Mouse (Mus musculus) myocyte (in vitro differentiated cells): Measurements from ENCODE around the gene Gpc5. TPM values are rescaled to one million over a fixed set of nuclear protein-coding genes. Genes with fewer than 3 reads are reported as not detected.

Experiments
- H3K27me3 ChIP-seq: one replicate; pipeline ENCODE4 v1.6.1; 2011; ENCODE audit not compliant: control insufficient read depth, insufficient read depth, insufficient read length
- H3K36me3 ChIP-seq: one replicate; pipeline ENCODE4 v1.6.1; 2011; ENCODE audit not compliant: control insufficient read depth, insufficient read depth
- H3K4me2 ChIP-seq: one replicate; pipeline ENCODE4 v1.6.1; 2011; ENCODE audit warnings: low read depth, control low read depth
- H3K4me3 ChIP-seq: one replicate; pipeline ENCODE4 v1.5.1; 2011; ENCODE audit warnings: mild to moderate bottlenecking, control low read depth, moderate library complexity
- H3K79me2 ChIP-seq: one replicate; pipeline ENCODE4 v1.6.1; 2011; ENCODE audit not compliant: control insufficient read depth, insufficient read depth
- H3ac ChIP-seq: one replicate; pipeline ENCODE4 v1.6.1; 2011; ENCODE audit not compliant: control insufficient read depth, insufficient read length
- CEBPB ChIP-seq: IDR thresholded peaks from 2 replicates; pipeline ENCODE4 v1.6.1; 2011; ENCODE audit warnings: mild to moderate bottlenecking, moderate library complexity; ENCODE audit not compliant: poor library complexity, insufficient read depth, severe bottlenecking
- E2F4 ChIP-seq: IDR thresholded peaks from one replicate; pipeline ENCODE4 v1.6.1; 2011; ENCODE audit warnings: mild to moderate bottlenecking, control low read depth, moderate library complexity; ENCODE audit not compliant: insufficient read depth
- MAX ChIP-seq: IDR thresholded peaks from one replicate; pipeline ENCODE4 v1.6.1; 2011; ENCODE audit warnings: low read depth, mild to moderate bottlenecking, control low read depth
- MYOD1 ChIP-seq, 3 experiments: IDR thresholded peaks; one replicate each; pipeline ENCODE4 v1.6.1; 2011; ENCODE audit warnings: control low read depth in 2 of 3, low read depth in 2 of 3, mild to moderate bottlenecking in 2 of 3, moderate library complexity in 1 of 3; ENCODE audit not compliant: insufficient read length in 2 of 3, control insufficient read depth in 1 of 3
- MYOG ChIP-seq, 3 experiments: IDR thresholded peaks; one replicate each; pipeline ENCODE4 v1.6.1; 2011; ENCODE audit warnings: control low read depth in 2 of 3, low read depth in 2 of 3, mild to moderate bottlenecking in 2 of 3; ENCODE audit not compliant: insufficient read length in 2 of 3, control insufficient read depth in 1 of 3, insufficient read depth in 1 of 3
- POLR2A ChIP-seq: IDR thresholded peaks from one replicate; pipeline ENCODE4 v1.6.1; 2011; ENCODE audit warnings: low read depth, mild to moderate bottlenecking, control low read depth, moderate library complexity; ENCODE audit not compliant: insufficient read length
- POLR2AphosphoS2 ChIP-seq: IDR thresholded peaks from one replicate; pipeline ENCODE4 v1.6.1; 2011; ENCODE audit warnings: low read depth, control low read depth; ENCODE audit not compliant: insufficient read length
- REST ChIP-seq: IDR thresholded peaks from one replicate; pipeline ENCODE4 v1.6.1; 2011; ENCODE audit warnings: mild to moderate bottlenecking, control low read depth, moderate library complexity; ENCODE audit not compliant: insufficient read depth, insufficient read length
- SRF ChIP-seq: IDR thresholded peaks from one replicate; pipeline ENCODE4 v1.6.1; 2011; ENCODE audit warnings: low read depth; ENCODE audit not compliant: control insufficient read depth, insufficient read length
- TCF12 ChIP-seq: IDR thresholded peaks from one replicate; pipeline ENCODE4 v1.6.1; 2011; ENCODE audit warnings: mild to moderate bottlenecking, control low read depth; ENCODE audit not compliant: poor library complexity, insufficient read depth, severe bottlenecking
- TCF3 ChIP-seq: IDR thresholded peaks from one replicate; pipeline ENCODE4 v1.6.1; 2011; ENCODE audit warnings: low read depth, control low read depth; ENCODE audit not compliant: insufficient read length
- USF1 ChIP-seq: IDR thresholded peaks from one replicate; pipeline ENCODE4 v1.6.1; 2011; ENCODE audit warnings: low read depth, mild to moderate bottlenecking, control low read depth, moderate library complexity
- polyA plus RNA-seq: library from polyadenylated mRNA; unstranded; fragments of >200 nt; fragmentation: generic; extraction: Trizol; gene quantifications from one replicate; pipeline ENCODE4 v1.2.1, GENCODE M21; 2012; ENCODE audit warnings: missing spikeins

The Gpc5 gene
- polyA plus RNA-seq, 1 experiment: not detected

GRCm38 (mm10) chr14:116473378-116474179 lies 1381.6 kb downstream of the Gpc5 start:
- no peak overlapping the region for H3K4me2 ChIP-seq
- no peak overlapping the region for H3K4me3 ChIP-seq
- no peaks in the 10 kb centered on the region for H3K79me2 ChIP-seq
- no peak for TF ChIP-seq SRF
- TF ChIP-seq MYOG (IDR thresholded peaks at IDR 0.05; ENCODE audit: control insufficient read depth in 1 of 3, insufficient read depth in 1 of 3, insufficient read length in 2 of 3, low read depth in 2 of 3): no peak
- TF ChIP-seq CEBPB: no peak
- TF ChIP-seq REST: no peak
- TF ChIP-seq TCF12: no peak
- no peak for TF ChIP-seq POLR2A
- no peak for TF ChIP-seq E2F4
- TF ChIP-seq USF1: no peak
- no peak for TF ChIP-seq MYOD1 (IDR thresholded peaks at IDR 0.05; ENCODE audit: control insufficient read depth in 1 of 3, insufficient read length in 2 of 3, low read depth in 2 of 3)
- TF ChIP-seq POLR2AphosphoS2: no peak
- no peak for TF ChIP-seq TCF3
- TF ChIP-seq MAX: no peak
- no peaks in the 10 kb centered on the region for H3K27me3 ChIP-seq
- H3K36me3 ChIP-seq: no peaks in the 10 kb centered on the region
- no peak overlapping the region for H3ac ChIP-seq

- H3K79me2 ChIP-seq: no peaks in the 10 kb centered on the region
- no peak for TF ChIP-seq TCF12
- TF ChIP-seq REST: no peak
- TF ChIP-seq USF1: no peak
- no peak overlapping the region for H3ac ChIP-seq
- H3K27me3 ChIP-seq: no peaks in the 10 kb centered on the region
- H3K4me3 ChIP-seq: no peak overlapping the region
- no peak overlapping the region for H3K4me2 ChIP-seq
- no peaks in the 10 kb centered on the region for H3K36me3 ChIP-seq
Measured at GRCm38 (mm10) chr14:116494285-116494850, 1402.4 kb downstream of the Gpc5 start.

- no peak overlapping the region for H3K4me3 ChIP-seq
- H3K27me3 ChIP-seq: no peaks in the 10 kb centered on the region
- no peak overlapping the region for H3K4me2 ChIP-seq
- H3ac ChIP-seq: no peak overlapping the region
- TF ChIP-seq REST: no peak
- no peak for TF ChIP-seq MYOG (IDR thresholded peaks at IDR 0.05; ENCODE audit: control insufficient read depth in 1 of 3, insufficient read depth in 1 of 3, insufficient read length in 2 of 3, low read depth in 2 of 3)
- no peak for TF ChIP-seq TCF12
- TF ChIP-seq POLR2AphosphoS2: no peak
- TF ChIP-seq E2F4: no peak
- TF ChIP-seq SRF: no peak
- TF ChIP-seq USF1: no peak
- no peak for TF ChIP-seq TCF3
- TF ChIP-seq MYOD1 (IDR thresholded peaks at IDR 0.05; ENCODE audit: control insufficient read depth in 1 of 3, insufficient read length in 2 of 3, low read depth in 2 of 3): no peak
- TF ChIP-seq CEBPB: no peak
- no peak for TF ChIP-seq MAX
- no peak for TF ChIP-seq POLR2A
- H3K79me2 ChIP-seq: no peaks in the 10 kb centered on the region
- no peaks in the 10 kb centered on the region for H3K36me3 ChIP-seq
Measured at GRCm38 (mm10) chr14:116538216-116538615, 1446.2 kb downstream of the Gpc5 start.

GRCm38 (mm10) chr14:116543746-116544145 lies 1451.7 kb downstream of the Gpc5 start:
- Histone ChIP-seq H3K4me3 (no peak overlapping the region), H3K79me2 (no peaks in the 10 kb centered on the region), H3ac (no peak overlapping the region), H3K36me3 (no peaks in the 10 kb centered on the region), H3K4me2 (no peak overlapping the region), H3K27me3 (no peaks in the 10 kb centered on the region)
- TF ChIP-seq CEBPB (no peak), REST (no peak), MAX (no peak), SRF (no peak), USF1 (no peak), TCF12 (no peak), TCF3 (no peak), POLR2AphosphoS2 (no peak), POLR2A (no peak), MYOG (IDR thresholded peaks at IDR 0.05; ENCODE audit: control insufficient read depth in 1 of 3, insufficient read depth in 1 of 3, insufficient read length in 2 of 3, low read depth in 2 of 3) (no peak), MYOD1 (IDR thresholded peaks at IDR 0.05; ENCODE audit: control insufficient read depth in 1 of 3, insufficient read length in 2 of 3, low read depth in 2 of 3) (no peak), E2F4 (no peak)
